In the genomic region with DNA sequence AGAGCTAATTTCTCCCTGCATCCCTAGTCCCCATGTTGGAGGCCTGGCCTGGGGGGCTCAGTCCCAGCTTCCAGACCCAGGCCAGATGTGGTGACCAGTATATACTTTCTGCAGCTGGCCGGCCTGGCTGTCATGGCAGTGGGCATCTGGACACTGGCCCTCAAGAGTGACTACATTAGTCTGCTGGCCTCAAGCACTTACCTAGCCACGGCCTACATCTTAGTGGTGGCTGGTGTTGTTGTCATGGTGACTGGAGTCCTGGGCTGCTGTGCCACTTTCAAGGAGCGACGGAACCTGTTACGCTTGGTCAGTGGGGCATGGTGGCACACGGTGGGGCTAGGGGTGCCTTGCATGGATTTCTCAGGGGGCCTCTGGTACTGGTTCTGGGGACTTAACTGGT, we compare ENCODE assay signal across 8 mouse cellular contexts. TPM values are rescaled to one million over a fixed set of nuclear protein-coding genes. Genes with fewer than 3 reads are reported as not detected.
DNase-seq lines count a peak whose midpoint lies in the region; ATAC-seq and TF ChIP-seq lines count a peak whose summit lies in the region.

No protein-coding gene starts in this region.

- no peak for ATAC-seq in embryonic facial prominence, embryonic 14.5 days (ENCODE audit: low read depth)
- ATAC-seq in kidney, embryonic 16.5 days (ENCODE audit: low FRiP score, low TSS enrichment): no peak
- ATAC-seq in neural tube, embryonic 12.5 days (ENCODE audit: low FRiP score, low read depth): no peak

- 83% methylated on average over 5 of the region's 6 CpGs for WGBS in embryonic facial prominence, embryonic 14.5 days
- 51% methylated on average over 6 of the region's 6 CpGs for WGBS in kidney, embryonic 16.5 days
- WGBS in neural tube, embryonic 12.5 days: 82% methylated on average over 6 of the region's 6 CpGs

- intact Hi-C loops in left cerebral cortex, adult 2 months (cut with DNase I): no loop called here
- intact Hi-C loops in left cerebral cortex, postnatal 4 days (cut with DNase I): no loop called here

- H3K9me3 ChIP-seq in embryonic facial prominence, embryonic 14.5 days (ENCODE audit: control insufficient read depth, low read length): no peaks in the 10 kb centered on the region
- H3K9me3 ChIP-seq in kidney, embryonic 16.5 days (ENCODE audit: low read length): no peaks in the 10 kb centered on the region
- H3K9me3 ChIP-seq in neural tube, embryonic 12.5 days: no peaks in the 10 kb centered on the region

- H3K27me3 ChIP-seq in embryonic facial prominence, embryonic 14.5 days (replicated peaks; ENCODE audit: control insufficient read depth, insufficient read depth, low read length): peaks cover 18% of the 10 kb centered on the region
- peaks cover 11% of the 10 kb centered on the region for H3K27me3 ChIP-seq in kidney, embryonic 16.5 days (ENCODE audit: insufficient read depth, low read length)
- peaks cover 25% of the 10 kb centered on the region for H3K27me3 ChIP-seq in neural tube, embryonic 12.5 days (replicated peaks)

- no peak for TF ChIP-seq CTCF in left cerebral cortex, adult 2 months (IDR thresholded peaks at IDR 0.05)

- DNase-seq in left cerebral cortex, adult 2 months (ENCODE audit: extremely low spot score in 1 of 2, low spot score in 2 of 2): no peak
- no peak for DNase-seq in left cerebral cortex, postnatal 4 days
- no peak for DNase-seq in embryonic facial prominence, embryonic 14.5 days (ENCODE audit: low spot score)
- no peak for DNase-seq in cerebellum, adult 8-10 months
- no peak for DNase-seq in layer of hippocampus, adult 18-20 months (ENCODE audit: low spot score in 2 of 2)
- DNase-seq in layer of hippocampus, postnatal 14 days (ENCODE audit: low spot score in 2 of 2): no peak

- peaks cover 36% of the 10 kb centered on the region for H3K36me3 ChIP-seq in embryonic facial prominence, embryonic 14.5 days (ENCODE audit: control insufficient read depth, insufficient read depth, low read length)
- peaks cover 26% of the 10 kb centered on the region for H3K36me3 ChIP-seq in kidney, embryonic 16.5 days (ENCODE audit: insufficient read depth, low read length)
- H3K36me3 ChIP-seq in neural tube, embryonic 12.5 days: peaks cover 37% of the 10 kb centered on the region

- peak overlapping the region; percentile 65 for H3K4me3 ChIP-seq in left cerebral cortex, adult 2 months
- peak overlapping the region; percentile 82 for H3K4me3 ChIP-seq in embryonic facial prominence, embryonic 14.5 days (ENCODE audit: low read depth, low read length)
- peak overlapping the region; percentile 85; the same call in 1 of the 2 replicates for H3K4me3 ChIP-seq in kidney, embryonic 16.5 days (ENCODE audit: low read length)
- H3K4me3 ChIP-seq in neural tube, embryonic 12.5 days: peak overlapping the region; percentile 63

- H3K27ac ChIP-seq in left cerebral cortex, adult 2 months: peak overlapping the region; percentile 82; the same call in 1 of the 2 replicates
- peak overlapping the region; percentile 91 for H3K27ac ChIP-seq in embryonic facial prominence, embryonic 14.5 days (replicated peaks; ENCODE audit: low read depth, low read length)
- H3K27ac ChIP-seq in kidney, embryonic 16.5 days (ENCODE audit: low read length): peak overlapping the region; percentile 97
- 0 out of 2 replicates have a peak overlapping the region, but pooled peaks have one; percentile 88 for H3K27ac ChIP-seq in neural tube, embryonic 12.5 days

- peak overlapping the region; percentile 86 for H3K9ac ChIP-seq in embryonic facial prominence, embryonic 14.5 days (ENCODE audit: low read depth, low read length)
- H3K9ac ChIP-seq in kidney, embryonic 16.5 days (replicated peaks; ENCODE audit: low read length): peak overlapping the region; percentile 90
- peak overlapping the region; percentile 41 for H3K9ac ChIP-seq in neural tube, embryonic 12.5 days

- peak overlapping the region; percentile 75 for H3K4me2 ChIP-seq in embryonic facial prominence, embryonic 14.5 days (ENCODE audit: low read depth, low read length)
- H3K4me2 ChIP-seq in kidney, embryonic 16.5 days (replicated peaks; ENCODE audit: low read depth, low read length): peak overlapping the region; percentile 92
- H3K4me2 ChIP-seq in neural tube, embryonic 12.5 days (replicated peaks): peak overlapping the region; percentile 76

- H3K4me1 ChIP-seq in embryonic facial prominence, embryonic 14.5 days (ENCODE audit: control insufficient read depth, insufficient read depth, low read length): peaks cover 52% of the 10 kb centered on the region
- peaks cover 53% of the 10 kb centered on the region for H3K4me1 ChIP-seq in kidney, embryonic 16.5 days (ENCODE audit: insufficient read depth, low read length)
- H3K4me1 ChIP-seq in neural tube, embryonic 12.5 days: peaks cover 41% of the 10 kb centered on the region

RNA-seq across cellular contexts. Expression of a gene that starts 2.2 kb away (rescaled TPM):
- total RNA-seq in left cerebral cortex, adult 2 months (2021): 10 to 100 TPM; 30.7 to 31.4 TPM
- 10 to 100 TPM; 46.7 to 50.6 TPM for total RNA-seq in left cerebral cortex, postnatal 4 days (2021)
- polyA plus RNA-seq in embryonic facial prominence, embryonic 14.5 days (2014; fragmentation: Nextera tagmentation; extraction: Ambion mirVana): 54.9 and 60.7 TPM in 2 replicates
- polyA plus RNA-seq in kidney, embryonic 16.5 days (2015; fragmentation: Nextera tagmentation; extraction: Ambion mirVana): 48.4 and 54.3 TPM in 2 replicates
- polyA plus RNA-seq in neural tube, embryonic 12.5 days (2016; fragmentation: Nextera tagmentation; extraction: Ambion mirVana): 20.6 and 22.7 TPM in 2 replicates
- total RNA-seq in layer of hippocampus, adult 18-20 months (2021): 10 to 100 TPM; 24.2 to 26.0 TPM
- 10 to 100 TPM; 29.5 to 33.8 TPM for total RNA-seq in layer of hippocampus, postnatal 14 days (2021)

RNA-seq across cellular contexts. Expression of a gene that starts 5.6 kb away (rescaled TPM):
- 10 to 100 TPM; 38.4 to 42.3 TPM for total RNA-seq in left cerebral cortex, adult 2 months (2021)
- total RNA-seq in left cerebral cortex, postnatal 4 days (2021): 10 to 100 TPM; 38.5 to 40.1 TPM
- polyA plus RNA-seq in embryonic facial prominence, embryonic 14.5 days (2014; fragmentation: Nextera tagmentation; extraction: Ambion mirVana): 59.3 and 65.2 TPM in 2 replicates
- polyA plus RNA-seq in kidney, embryonic 16.5 days (2015; fragmentation: Nextera tagmentation; extraction: Ambion mirVana): 68.8 and 73.2 TPM in 2 replicates
- 73.5 and 80.6 TPM in 2 replicates for polyA plus RNA-seq in neural tube, embryonic 12.5 days (2016; fragmentation: Nextera tagmentation; extraction: Ambion mirVana)
- total RNA-seq in layer of hippocampus, adult 18-20 months (2021): 10 to 100 TPM; 39.2 to 42.8 TPM
- 10 to 100 TPM; 43.9 to 50.4 TPM for total RNA-seq in layer of hippocampus, postnatal 14 days (2021)

RNA-seq across cellular contexts. Expression of a gene that starts 5.7 kb away (rescaled TPM):
- total RNA-seq in left cerebral cortex, adult 2 months (2021): 10 to 100 TPM; 13.7 to 14.4 TPM
- 10 to 100 TPM; 33.5 to 35.9 TPM for total RNA-seq in left cerebral cortex, postnatal 4 days (2021)
- 85.1 and 86.2 TPM in 2 replicates for polyA plus RNA-seq in embryonic facial prominence, embryonic 14.5 days (2014; fragmentation: Nextera tagmentation; extraction: Ambion mirVana)
- 105 and 110 TPM in 2 replicates for polyA plus RNA-seq in kidney, embryonic 16.5 days (2015; fragmentation: Nextera tagmentation; extraction: Ambion mirVana)
- polyA plus RNA-seq in neural tube, embryonic 12.5 days (2016; fragmentation: Nextera tagmentation; extraction: Ambion mirVana): 34.2 and 37.1 TPM in 2 replicates
- 10 to 100 TPM; 11.3 to 11.7 TPM for total RNA-seq in layer of hippocampus, adult 18-20 months (2021)
- total RNA-seq in layer of hippocampus, postnatal 14 days (2021): 10 to 100 TPM; 24.5 to 28.7 TPM

RNA-seq across cellular contexts. Expression of a gene that starts 8.5 kb away (rescaled TPM):
- 1 to 10 TPM; 3.7 to 5.1 TPM for total RNA-seq in left cerebral cortex, adult 2 months (2021)
- total RNA-seq in left cerebral cortex, postnatal 4 days (2021): 1 to 10 TPM; 4.4 to 4.9 TPM
- 6.6 and 10.3 TPM in 2 replicates for polyA plus RNA-seq in embryonic facial prominence, embryonic 14.5 days (2014; fragmentation: Nextera tagmentation; extraction: Ambion mirVana)
- polyA plus RNA-seq in kidney, embryonic 16.5 days (2015; fragmentation: Nextera tagmentation; extraction: Ambion mirVana): 23.7 and 24.1 TPM in 2 replicates
- 6.7 and 7.6 TPM in 2 replicates for polyA plus RNA-seq in neural tube, embryonic 12.5 days (2016; fragmentation: Nextera tagmentation; extraction: Ambion mirVana)
- total RNA-seq in layer of hippocampus, adult 18-20 months (2021): 1 to 10 TPM; 3.3 TPM
- total RNA-seq in layer of hippocampus, postnatal 14 days (2021): 1 to 10 TPM; 5.5 to 6.6 TPM

RNA-seq across cellular contexts. Expression of a gene that starts 14.4 kb away (rescaled TPM):
- 10 to 100 TPM; 26.0 to 31.7 TPM for total RNA-seq in left cerebral cortex, adult 2 months (2021)
- total RNA-seq in left cerebral cortex, postnatal 4 days (2021): 10 to 100 TPM; 13.9 to 16.0 TPM
- polyA plus RNA-seq in embryonic facial prominence, embryonic 14.5 days (2014; fragmentation: Nextera tagmentation; extraction: Ambion mirVana): 16.9 and 20.4 TPM in 2 replicates
- 47.0 and 51.5 TPM in 2 replicates for polyA plus RNA-seq in kidney, embryonic 16.5 days (2015; fragmentation: Nextera tagmentation; extraction: Ambion mirVana)
- 15.8 and 16.5 TPM in 2 replicates for polyA plus RNA-seq in neural tube, embryonic 12.5 days (2016; fragmentation: Nextera tagmentation; extraction: Ambion mirVana)
- 10 to 100 TPM; 29.9 to 35.6 TPM for total RNA-seq in layer of hippocampus, adult 18-20 months (2021)
- total RNA-seq in layer of hippocampus, postnatal 14 days (2021): 10 to 100 TPM; 32.4 to 36.6 TPM
